Mouse (Mus musculus): Measurements from ENCODE around the gene Spdye4c. TPM values are rescaled to one million over a fixed set of nuclear protein-coding genes. Genes with fewer than 3 reads are reported as not detected.

Spdye4c gene
- not detected for total RNA-seq (2021)
- long read RNA-seq, experiment 1, result 0 reads
- long read RNA-seq, experiment 2, result 0 reads

- DNase-seq, result no peak
These were observed at the start of gene Spdye4c for GRCm38 (mm10) chr2:128590909-128591308. Gene Spdye4c, plus strand, starts transcription at chr2:128591209.

- DNase-seq, result no peak
These were observed 47.5 kb upstream of the Spdye4c start for GRCm38 (mm10) chr2:128543495-128543894.

- DNase-seq, result peak in 1 of 2 experiments; percentile 28
These were observed 46.4 kb upstream of the Spdye4c start for GRCm38 (mm10) chr2:128544421-128545137.

GRCm38 (mm10) chr2:128545447-128545846 lies 45.6 kb upstream of the Spdye4c start:
- DNase-seq, result no peak

DNA sequence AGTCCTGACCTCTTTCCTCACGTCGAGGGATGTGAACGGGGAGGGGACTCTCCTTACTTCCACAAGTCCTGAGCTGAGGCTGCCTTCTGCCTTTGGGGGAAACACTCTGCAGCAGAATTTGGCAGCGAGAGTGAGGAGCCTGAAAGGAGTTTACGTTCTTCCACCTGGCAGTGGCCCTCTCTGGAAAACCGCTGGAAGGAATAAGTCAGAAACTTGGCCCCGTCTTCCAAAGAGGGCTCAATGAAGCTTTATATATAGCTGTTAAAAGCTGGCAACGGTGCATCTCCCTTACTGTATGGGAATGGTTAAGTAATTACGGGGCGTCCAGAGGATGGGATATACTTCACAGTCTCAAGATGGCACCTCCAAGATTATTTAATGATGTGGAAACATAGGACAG lies 43.9 kb upstream of the Spdye4c start:
- DNase-seq, result no peak

DNA sequence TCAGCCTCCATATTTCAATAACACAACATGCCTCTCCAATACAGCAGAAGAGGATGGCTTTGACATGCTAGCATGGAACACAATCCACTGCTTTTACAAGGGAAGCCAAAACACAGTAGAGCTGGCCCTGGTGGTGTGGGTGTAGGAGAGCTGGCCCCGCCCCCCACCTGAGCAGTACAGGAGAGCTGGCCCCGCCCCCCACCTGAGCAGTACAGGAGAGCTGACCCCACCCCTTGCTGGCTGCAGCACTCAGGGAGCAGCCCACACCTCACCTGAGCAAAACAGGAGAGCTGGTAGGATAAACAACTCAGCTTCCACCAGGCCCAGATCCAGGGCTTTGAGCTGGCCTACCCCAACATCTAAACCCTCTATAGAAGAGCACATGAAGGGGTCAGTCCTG lies 42.7 kb upstream of the Spdye4c start:
- no peak for DNase-seq

DNA sequence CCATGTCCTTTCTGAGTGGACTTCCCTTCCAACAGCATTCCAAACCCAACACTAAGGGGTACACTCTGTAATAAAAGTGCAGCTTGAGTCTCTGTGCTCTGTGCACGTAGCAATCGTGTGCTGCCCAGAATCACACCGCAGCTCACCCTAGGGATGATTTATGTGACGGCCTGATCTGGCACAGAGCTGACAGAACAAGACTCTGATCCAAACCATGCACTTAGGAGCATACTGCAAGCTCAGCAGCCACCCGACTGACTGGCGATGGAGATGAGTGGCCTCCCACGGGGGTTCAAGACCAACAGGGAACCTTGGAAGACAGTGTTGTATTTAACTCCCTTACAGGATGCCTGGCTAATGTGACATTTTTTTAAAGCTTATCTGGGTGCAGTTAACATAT lies 41.4 kb upstream of the Spdye4c start:
- no peak for DNase-seq

GRCm38 (mm10) chr2:128549963-128550362 lies 41.0 kb upstream of the Spdye4c start:
- no peak for DNase-seq

- no peak for DNase-seq
These were observed 38.8 kb upstream of the Spdye4c start for GRCm38 (mm10) chr2:128552080-128552791.

- DNase-seq, result no peak
These were observed 38.0 kb upstream of the Spdye4c start for GRCm38 (mm10) chr2:128552798-128553720.

DNA sequence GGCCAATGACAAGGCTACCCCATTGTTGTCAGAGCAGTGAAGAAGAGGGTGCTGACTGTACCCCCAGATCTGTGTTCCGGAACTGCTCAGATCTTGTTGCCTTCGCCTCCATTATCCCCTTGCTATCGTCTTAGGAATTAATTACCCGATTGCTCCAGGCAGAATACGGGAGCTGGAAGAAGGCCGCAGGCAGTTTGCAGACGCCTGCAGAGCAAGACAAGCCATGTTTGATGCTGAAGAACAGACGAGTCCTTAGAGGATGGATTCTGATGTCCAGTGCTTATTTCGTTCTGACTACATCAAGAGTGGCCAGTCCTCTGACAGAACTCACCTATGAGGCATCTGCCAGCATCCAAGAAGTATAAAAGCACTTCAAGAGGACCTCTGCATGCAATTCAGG lies 35.9 kb upstream of the Spdye4c start:
- DNase-seq, result no peak

DNA sequence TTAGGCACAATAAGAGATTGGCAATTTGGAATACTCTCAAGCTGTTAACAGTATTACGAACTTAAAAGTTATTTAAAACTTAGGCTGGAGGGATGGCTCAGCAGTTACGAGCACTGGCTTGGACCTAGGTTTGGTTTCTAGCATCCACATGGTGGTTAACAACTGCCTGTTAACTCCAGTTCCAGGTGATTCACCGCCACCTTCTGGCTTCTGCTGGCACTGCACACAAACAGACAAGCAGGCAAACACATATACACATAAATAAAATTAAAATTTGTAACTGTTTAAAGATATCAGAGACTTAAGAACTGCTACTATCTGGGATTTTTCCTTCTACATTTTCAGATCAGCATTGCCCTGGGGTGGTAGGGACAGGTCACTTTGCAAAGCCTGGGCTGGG lies 26.8 kb upstream of the Spdye4c start:
- no peak for DNase-seq

DNA sequence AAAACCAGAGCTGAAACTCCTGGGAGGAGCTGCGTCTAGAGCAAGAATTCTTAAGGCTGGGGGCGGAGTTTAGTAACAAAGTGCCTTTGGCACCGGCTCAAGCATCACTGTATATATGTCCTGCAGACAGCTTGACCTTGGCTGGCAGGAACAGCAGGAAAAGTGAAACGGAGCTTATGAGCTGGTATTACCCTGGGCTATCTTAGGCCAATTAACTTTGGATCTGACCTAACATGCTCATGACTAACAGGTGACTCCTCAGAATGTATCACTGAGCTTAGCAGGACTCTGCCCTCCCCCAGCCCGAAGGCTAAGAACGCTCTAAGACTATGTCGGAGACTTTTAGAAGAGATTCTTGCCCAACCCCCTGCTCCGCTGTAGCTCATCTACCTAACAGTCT lies 25.1 kb upstream of the Spdye4c start:
- no peak for DNase-seq

- no peak for DNase-seq
These were observed 24.5 kb upstream of the Spdye4c start for GRCm38 (mm10) chr2:128566304-128567147.

GRCm38 (mm10) chr2:128568018-128568417 lies 23.0 kb upstream of the Spdye4c start:
- no peak for DNase-seq

DNA sequence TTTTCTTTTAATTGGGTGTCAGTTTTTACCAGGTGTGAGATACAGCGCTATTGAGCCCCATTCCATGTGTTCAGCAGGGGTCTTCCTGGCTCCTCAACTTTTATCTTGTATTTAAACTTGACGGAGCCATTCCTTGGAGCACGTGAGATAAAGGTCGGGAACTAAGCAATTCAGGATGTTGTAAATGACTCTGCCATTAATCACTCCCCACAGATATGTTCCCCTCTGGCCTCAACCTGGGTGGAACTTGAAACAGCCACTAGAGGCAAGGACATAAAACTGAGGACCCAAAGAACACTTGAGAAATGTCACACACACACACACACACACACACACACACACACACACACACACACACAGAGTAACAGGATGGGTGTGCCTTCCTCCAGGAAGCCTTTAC lies 22.5 kb upstream of the Spdye4c start:
- no peak for DNase-seq

- no peak for DNase-seq
These were observed 20.0 kb upstream of the Spdye4c start for GRCm38 (mm10) chr2:128571001-128571400.

DNA sequence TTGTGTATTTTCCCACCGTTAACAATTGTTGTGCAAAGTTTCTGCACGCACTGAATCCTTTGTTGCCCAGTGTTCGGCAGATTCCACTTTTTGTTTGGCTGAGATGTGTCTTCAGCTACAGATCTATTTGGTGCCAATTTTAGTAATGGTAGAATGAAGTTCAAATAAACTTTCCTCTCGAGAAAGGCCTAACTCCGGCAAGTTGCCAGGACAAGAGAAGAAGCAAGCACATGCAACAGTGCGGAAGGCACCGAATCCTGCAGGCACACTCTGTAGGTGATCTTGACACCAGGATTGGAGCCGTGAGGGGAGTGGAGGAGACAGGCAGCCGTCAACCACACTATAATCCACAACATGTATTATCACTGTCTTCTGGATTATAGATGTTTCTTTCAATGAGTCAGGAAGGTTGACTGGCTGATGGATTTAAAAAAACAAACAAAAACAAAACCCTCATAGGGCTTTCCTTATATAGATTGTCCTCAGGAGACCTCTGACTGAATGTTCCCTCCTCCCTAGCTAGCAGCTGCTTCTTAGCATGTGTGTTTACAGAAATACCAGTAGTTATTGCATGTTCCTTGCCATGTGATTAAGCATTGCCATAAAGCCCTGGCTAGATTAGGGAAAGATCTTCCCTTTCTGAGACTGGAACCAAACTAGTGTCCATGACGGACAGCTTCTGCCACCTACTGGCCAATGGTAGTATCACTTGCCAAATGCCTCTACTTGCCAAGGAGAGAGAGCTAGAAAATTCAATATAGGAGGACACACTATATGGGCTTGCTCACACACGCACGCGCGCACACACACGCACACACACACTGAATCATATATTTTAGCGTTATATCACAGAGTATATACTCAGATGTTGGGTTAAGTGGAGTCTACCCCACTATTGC lies 18.0 kb upstream of the Spdye4c start:
- peak; percentile 78 to 93 for DNase-seq

- no peak for DNase-seq
These were observed 8.1 kb upstream of the Spdye4c start for GRCm38 (mm10) chr2:128582881-128583280.

DNA sequence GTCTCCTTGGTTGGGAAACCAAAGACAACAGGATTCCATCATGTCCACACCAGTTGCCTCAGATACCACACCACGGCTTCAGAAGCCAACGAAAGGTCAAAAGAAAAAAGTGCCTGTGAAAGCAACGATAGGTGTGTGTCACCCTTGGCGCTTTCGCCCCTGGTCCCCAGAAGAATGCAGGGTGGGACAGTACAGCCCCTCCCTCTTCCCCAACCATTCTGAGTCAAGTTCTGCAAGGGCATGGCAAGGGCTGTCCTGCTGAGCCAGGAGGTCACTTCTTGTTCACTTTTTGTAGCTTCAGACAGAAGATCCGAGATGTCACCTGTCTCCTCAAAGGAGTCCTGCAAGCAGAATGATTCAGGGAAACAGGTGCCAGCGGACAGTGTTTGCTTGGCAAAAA lies 1.3 kb downstream of the Spdye4c start:
- no peak for DNase-seq

- DNase-seq, result no peak
These were observed 10.5 kb downstream of the Spdye4c start for GRCm38 (mm10) chr2:128601534-128601933.

Measured in heart, adult 18-20 months (tissue).